Mouse (Mus musculus): ENCODE results near the gene Serpind1. TPM values are rescaled to one million over a fixed set of nuclear protein-coding genes. Genes with fewer than 3 reads are reported as not detected.

The Serpind1 gene
- polyA plus RNA-seq, 1 experiment: not detected

Other genes starting within 250 kb of the Serpind1 start
- gene Ppil2, start 220.1 kb upstream of the Serpind1 start, polyA plus RNA-seq (2012; ENCODE audit: insufficient read depth, insufficient read length, missing spikeins): 48.5 and 51.7 TPM in 2 replicates
- not detected in 2 replicates for gene 2610318N02Rik, start 206.2 kb upstream of the Serpind1 start, polyA plus RNA-seq (2012; ENCODE audit: insufficient read depth, insufficient read length, missing spikeins)
- gene Sdf2l1, start 199.0 kb upstream of the Serpind1 start, polyA plus RNA-seq (2012; ENCODE audit: insufficient read depth, insufficient read length, missing spikeins): 4.7 and 4.8 TPM in 2 replicates
- gene Ydjc, start 186.8 kb upstream of the Serpind1 start, polyA plus RNA-seq (2012; ENCODE audit: insufficient read depth, insufficient read length, missing spikeins): not detected in 2 replicates
- not detected in 2 replicates for gene Ccdc116, start 184.1 kb upstream of the Serpind1 start, polyA plus RNA-seq (2012; ENCODE audit: insufficient read depth, insufficient read length, missing spikeins)
- gene Ube2l3, start 128.7 kb upstream of the Serpind1 start, polyA plus RNA-seq (2012; ENCODE audit: insufficient read depth, insufficient read length, missing spikeins): 142 and 156 TPM in 2 replicates
- not detected in 2 replicates for gene Rimbp3, start 122.8 kb upstream of the Serpind1 start, polyA plus RNA-seq (2012; ENCODE audit: insufficient read depth, insufficient read length, missing spikeins)
- gene Hic2, start 97.8 kb upstream of the Serpind1 start, polyA plus RNA-seq (2012; ENCODE audit: insufficient read depth, insufficient read length, missing spikeins): 0.54 and 0.71 TPM in 2 replicates
- not detected in 2 replicates for gene Tmem191c, start 55.3 kb upstream of the Serpind1 start, polyA plus RNA-seq (2012; ENCODE audit: insufficient read depth, insufficient read length, missing spikeins)
- 18.4 and 24.4 TPM in 2 replicates for gene Snap29, start 74.6 kb downstream of the Serpind1 start, polyA plus RNA-seq (2012; ENCODE audit: insufficient read depth, insufficient read length, missing spikeins)
- 76.2 and 77.2 TPM in 2 replicates for gene Pi4ka, start 74.9 kb downstream of the Serpind1 start, polyA plus RNA-seq (2012; ENCODE audit: insufficient read depth, insufficient read length, missing spikeins)
- gene Crkl, start 120.6 kb downstream of the Serpind1 start, polyA plus RNA-seq (2012; ENCODE audit: insufficient read depth, insufficient read length, missing spikeins): 9.2 and 13.9 TPM in 2 replicates
- not detected in 2 replicates for gene Aifm3, start 158.2 kb downstream of the Serpind1 start, polyA plus RNA-seq (2012; ENCODE audit: insufficient read depth, insufficient read length, missing spikeins)
- gene Lztr1, start 177.3 kb downstream of the Serpind1 start, polyA plus RNA-seq (2012; ENCODE audit: insufficient read depth, insufficient read length, missing spikeins): 38.0 and 38.2 TPM in 2 replicates
- 19.5 and 21.9 TPM in 2 replicates for gene Thap7, start 199.8 kb downstream of the Serpind1 start, polyA plus RNA-seq (2012; ENCODE audit: insufficient read depth, insufficient read length, missing spikeins)
- 0.91 TPM in 1 of 2 replicates, not detected in the other for gene Lrrc74b, start 229.9 kb downstream of the Serpind1 start, polyA plus RNA-seq (2012; ENCODE audit: insufficient read depth, insufficient read length, missing spikeins)
- gene P2rx6, start 230.5 kb downstream of the Serpind1 start, polyA plus RNA-seq (2012; ENCODE audit: insufficient read depth, insufficient read length, missing spikeins): 4.6 and 7.6 TPM in 2 replicates

All from brown adipose tissue, adult 24 weeks (tissue).